In genomic region chr9:108480813-108481519, GRCm38 (mm10) we compare ENCODE assay signal across 11 mouse cellular contexts. TPM values are rescaled to one million over a fixed set of nuclear protein-coding genes. Genes with fewer than 3 reads are reported as not detected.
DNase-seq lines count a peak whose midpoint lies in the region; ATAC-seq lines count a peak whose summit lies in the region.
"Had no signal": no experiment of that assay in that cellular context is flagged by ENCODE, and none has a peak within 500 bp of the region (broad histone marks: within the 10 kb centered on the region; RNA-seq: fewer than 3 reads in every experiment).

No protein-coding gene starts in this region.

- no peaks in the 10 kb centered on the region for H3K9me3 ChIP-seq in kidney, embryonic 15.5 days (replicated peaks)
- no peaks in the 10 kb centered on the region for H3K9me3 ChIP-seq in embryonic facial prominence, embryonic 10.5 days
- no peaks in the 10 kb centered on the region for H3K9me3 ChIP-seq in heart, embryonic 14.5 days (ENCODE audit: control insufficient read depth, low read length)
- H3K9me3 ChIP-seq in limb, embryonic 15.5 days: no peaks in the 10 kb centered on the region
- H3K9me3 ChIP-seq: hindbrain, embryonic 15.5 days had no signal

- no peaks in the 10 kb centered on the region for H3K27me3 ChIP-seq in kidney, embryonic 15.5 days
- H3K27me3 ChIP-seq in embryonic facial prominence, embryonic 10.5 days (replicated peaks; ENCODE audit: low read depth, poor library complexity, severe bottlenecking): no peaks in the 10 kb centered on the region
- H3K27me3 ChIP-seq in heart, embryonic 14.5 days (ENCODE audit: control insufficient read depth, insufficient read depth, low read length): no peaks in the 10 kb centered on the region
- no peaks in the 10 kb centered on the region for H3K27me3 ChIP-seq in limb, embryonic 15.5 days
- H3K27me3 ChIP-seq: hindbrain, embryonic 15.5 days had no signal

- H3K4me1 ChIP-seq in kidney, embryonic 15.5 days: peaks cover 29% of the 10 kb centered on the region
- peaks cover 37% of the 10 kb centered on the region for H3K4me1 ChIP-seq in embryonic facial prominence, embryonic 10.5 days
- H3K4me1 ChIP-seq in heart, embryonic 14.5 days (ENCODE audit: control insufficient read depth in 2 of 2, insufficient read depth in 2 of 2, low read length in 2 of 2): peaks cover 26 to 28% of the 10 kb centered on the region in 2 experiments
- H3K4me1 ChIP-seq in limb, embryonic 15.5 days: peaks cover 28% of the 10 kb centered on the region

- peak overlapping the region; percentile 69 for H3K4me2 ChIP-seq in kidney, embryonic 15.5 days
- H3K4me2 ChIP-seq in heart, embryonic 14.5 days (ENCODE audit: low read length): peak overlapping the region; percentile 96
- peak overlapping the region; percentile 85 for H3K4me2 ChIP-seq in limb, embryonic 15.5 days

- H3K36me3 ChIP-seq in kidney, embryonic 15.5 days: peaks cover 53% of the 10 kb centered on the region
- peaks cover 50% of the 10 kb centered on the region for H3K36me3 ChIP-seq in embryonic facial prominence, embryonic 10.5 days (replicated peaks)
- H3K36me3 ChIP-seq in heart, embryonic 14.5 days (ENCODE audit: control insufficient read depth, insufficient read depth, low read length): peaks cover 47% of the 10 kb centered on the region
- peaks cover 49% of the 10 kb centered on the region for H3K36me3 ChIP-seq in limb, embryonic 15.5 days
- H3K36me3 ChIP-seq: hindbrain, embryonic 15.5 days had no signal

- 0 out of 2 replicates have a peak overlapping the region, but pooled peaks have one; percentile 55 for H3K9ac ChIP-seq in kidney, embryonic 15.5 days
- peak overlapping the region; percentile 92 for H3K9ac ChIP-seq in heart, embryonic 14.5 days (ENCODE audit: low read length)
- H3K9ac ChIP-seq in limb, embryonic 15.5 days: no peak overlapping the region

- DNase-seq in kidney, postnatal 14 days: no peak
- no peak for DNase-seq in embryonic facial prominence, embryonic 10.5 days (ENCODE audit: low spot score)
- DNase-seq in layer of hippocampus, postnatal 10 days (ENCODE audit: low spot score in 2 of 2): no peak
- DNase-seq in cerebellum, postnatal 10 days: no peak
- DNase-seq: adrenal gland, postnatal 25 days; cerebellum, postnatal 25 days; forebrain, postnatal 0 days had no signal

- 91% methylated on average over 28 of the region's 28 CpGs for WGBS in kidney, embryonic 15.5 days
- WGBS in embryonic facial prominence, embryonic 10.5 days: 94% methylated on average over 28 of the region's 28 CpGs
- WGBS in heart, embryonic 14.5 days: 81% methylated on average over 28 of the region's 28 CpGs
- WGBS in limb, embryonic 15.5 days: 88% methylated on average over 28 of the region's 28 CpGs

- no peak overlapping the region for H3K27ac ChIP-seq in kidney, embryonic 15.5 days
- no peak overlapping the region for H3K27ac ChIP-seq in embryonic facial prominence, embryonic 10.5 days (replicated peaks)
- peak overlapping the region; percentile 46 to 90 for H3K27ac ChIP-seq in heart, embryonic 14.5 days (replicated peaks in 1 of 2; ENCODE audit: control insufficient read depth in 1 of 2, insufficient read depth in 1 of 2, low read depth in 2 of 2, low read length in 2 of 2)
- no peak overlapping the region for H3K27ac ChIP-seq in limb, embryonic 15.5 days
- H3K27ac ChIP-seq: hindbrain, embryonic 15.5 days had no signal

- peak overlapping the region; percentile 60 for H3K4me3 ChIP-seq in kidney, embryonic 15.5 days (replicated peaks)
- H3K4me3 ChIP-seq in embryonic facial prominence, embryonic 10.5 days: peak overlapping the region; percentile 60
- H3K4me3 ChIP-seq in heart, embryonic 14.5 days (ENCODE audit: control insufficient read depth in 1 of 2, insufficient read depth in 1 of 2, low read depth in 1 of 2, low read length in 2 of 2): peak overlapping the region; percentile 59 to 83; a peak in 2 of 4 replicates
- peak overlapping the region; percentile 65 for H3K4me3 ChIP-seq in limb, embryonic 15.5 days

- ATAC-seq in kidney, embryonic 15.5 days (replicated peaks; ENCODE audit: low FRiP score): no peak
- no peak for ATAC-seq in heart, embryonic 14.5 days (ENCODE audit: insufficient number of reproducible peaks, insufficient read depth, low FRiP score, low read depth)
- ATAC-seq in limb, embryonic 15.5 days (ENCODE audit: insufficient number of reproducible peaks, low FRiP score, low TSS enrichment, low read depth): no peak
- ATAC-seq: forebrain, postnatal 0 days had no signal

RNA-seq across cellular contexts. Expression of gene Lamb2, which starts 1.4 kb away (rescaled TPM):
- polyA plus RNA-seq in kidney, embryonic 15.5 days (2015; fragmentation: Nextera tagmentation; extraction: Ambion mirVana): 48.8 and 56.6 TPM in 2 replicates
- 33.2 and 33.5 TPM in 2 replicates for polyA plus RNA-seq in embryonic facial prominence, embryonic 10.5 days (2016; fragmentation: Nextera tagmentation; extraction: Ambion mirVana)
- 38.9 and 41.5 TPM in 2 replicates for polyA plus RNA-seq in heart, embryonic 14.5 days (2014; fragmentation: Nextera tagmentation; extraction: Ambion mirVana)
- 78.4 and 79.9 TPM in 2 replicates for polyA plus RNA-seq in limb, embryonic 15.5 days (2015; fragmentation: Nextera tagmentation; extraction: Ambion mirVana)
- 10 to 100 TPM; 36.9 to 39.4 TPM for total RNA-seq in layer of hippocampus, postnatal 10 days (2021)

RNA-seq across cellular contexts. Expression of gene Usp19, which starts 9.4 kb away (rescaled TPM):
- 69.3 and 78.8 TPM in 2 replicates for polyA plus RNA-seq in kidney, embryonic 15.5 days (2015; fragmentation: Nextera tagmentation; extraction: Ambion mirVana)
- polyA plus RNA-seq in embryonic facial prominence, embryonic 10.5 days (2016; fragmentation: Nextera tagmentation; extraction: Ambion mirVana): 84.7 and 93.7 TPM in 2 replicates
- 54.4 and 57.0 TPM in 2 replicates for polyA plus RNA-seq in heart, embryonic 14.5 days (2014; fragmentation: Nextera tagmentation; extraction: Ambion mirVana)
- 61.4 and 63.3 TPM in 2 replicates for polyA plus RNA-seq in limb, embryonic 15.5 days (2015; fragmentation: Nextera tagmentation; extraction: Ambion mirVana)
- 100 to 1,000 TPM; 119 to 125 TPM for total RNA-seq in layer of hippocampus, postnatal 10 days (2021)

RNA-seq across cellular contexts. Expression of gene Klhdc8b, which starts 19.6 kb away (rescaled TPM):
- 31.0 and 37.8 TPM in 2 replicates for polyA plus RNA-seq in kidney, embryonic 15.5 days (2015; fragmentation: Nextera tagmentation; extraction: Ambion mirVana)
- polyA plus RNA-seq in embryonic facial prominence, embryonic 10.5 days (2016; fragmentation: Nextera tagmentation; extraction: Ambion mirVana): 21.6 and 24.2 TPM in 2 replicates
- polyA plus RNA-seq in heart, embryonic 14.5 days (2014; fragmentation: Nextera tagmentation; extraction: Ambion mirVana): 87.0 and 94.7 TPM in 2 replicates
- polyA plus RNA-seq in limb, embryonic 15.5 days (2015; fragmentation: Nextera tagmentation; extraction: Ambion mirVana): 30.6 and 32.5 TPM in 2 replicates
- total RNA-seq in layer of hippocampus, postnatal 10 days (2021): 10 to 100 TPM; 20.7 to 22.7 TPM

RNA-seq across cellular contexts. Expression of gene Ccdc71, which starts 20.6 kb away (rescaled TPM):
- 61.6 and 62.9 TPM in 2 replicates for polyA plus RNA-seq in kidney, embryonic 15.5 days (2015; fragmentation: Nextera tagmentation; extraction: Ambion mirVana)
- 56.6 and 57.5 TPM in 2 replicates for polyA plus RNA-seq in embryonic facial prominence, embryonic 10.5 days (2016; fragmentation: Nextera tagmentation; extraction: Ambion mirVana)
- polyA plus RNA-seq in heart, embryonic 14.5 days (2014; fragmentation: Nextera tagmentation; extraction: Ambion mirVana): 31.0 and 31.9 TPM in 2 replicates
- polyA plus RNA-seq in limb, embryonic 15.5 days (2015; fragmentation: Nextera tagmentation; extraction: Ambion mirVana): 56.3 and 57.8 TPM in 2 replicates
- total RNA-seq in layer of hippocampus, postnatal 10 days (2021): 10 to 100 TPM; 33.6 to 34.1 TPM

RNA-seq across cellular contexts. Expression of gene Qars, which starts 26.5 kb away (rescaled TPM):
- 105 and 111 TPM in 2 replicates for polyA plus RNA-seq in kidney, embryonic 15.5 days (2015; fragmentation: Nextera tagmentation; extraction: Ambion mirVana)
- polyA plus RNA-seq in embryonic facial prominence, embryonic 10.5 days (2016; fragmentation: Nextera tagmentation; extraction: Ambion mirVana): 118 and 119 TPM in 2 replicates
- polyA plus RNA-seq in heart, embryonic 14.5 days (2014; fragmentation: Nextera tagmentation; extraction: Ambion mirVana): 62.8 and 78.8 TPM in 2 replicates
- 104 and 107 TPM in 2 replicates for polyA plus RNA-seq in limb, embryonic 15.5 days (2015; fragmentation: Nextera tagmentation; extraction: Ambion mirVana)
- total RNA-seq in layer of hippocampus, postnatal 10 days (2021): 10 to 100 TPM; 95.3 to 97.3 TPM

Comparison
In these comparisons a context has a peak if more than half of its experiments do, and no peak if none do; other contexts are left out.
1. H3K27ac ChIP-seq: peak in heart, embryonic 14.5 days (2 of 2); none in kidney, embryonic 15.5 days (single experiment), embryonic facial prominence, embryonic 10.5 days (single experiment) and limb, embryonic 15.5 days (single experiment).
2. Peak in every context shown above with its lines, with median percentiles within 50 percentile points of each other: H3K4me2 ChIP-seq and H3K4me3 ChIP-seq.